Mouse (Mus musculus) WW6 (cell line): ENCODE results near the gene Bicd2.
"Not testable (repeated sequence)": the region's sequence is repeated elsewhere in the genome, so short reads cannot be mapped to it uniquely, and the experiment has no call there.

ENCODE experiments used
- DNase-seq: peaks from one replicate; pipeline ENCODE4 v3.0.0-alpha.2; 2013; ENCODE audit warnings: low read depth, low spot score

The Bicd2 gene

GRCm38 (mm10) chr13:49360906-49361406, 19.6 kb downstream of the Bicd2 start:
- no peak for DNase-seq

DNA sequence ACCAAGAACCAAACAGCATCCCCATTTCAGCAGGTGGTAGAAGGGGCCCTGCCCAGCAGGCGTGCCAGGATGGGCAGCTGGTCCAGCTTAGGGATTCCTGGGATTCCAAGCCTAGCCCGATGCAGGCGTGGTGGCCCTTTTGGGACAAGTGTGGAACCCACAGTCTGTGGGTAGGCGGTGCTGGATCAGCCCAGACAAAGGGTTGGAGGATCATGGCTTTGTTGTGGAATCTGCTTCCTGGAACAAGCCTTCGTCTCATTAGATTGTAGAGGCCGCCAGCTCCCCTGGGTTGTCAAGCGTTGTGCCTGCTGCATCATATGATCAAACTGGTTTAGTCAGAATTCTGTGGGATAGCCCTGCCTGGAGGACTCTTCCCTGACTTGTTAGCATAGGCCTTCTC, 21.0 kb downstream of the Bicd2 start:
- DNase-seq = no peak

- DNase-seq = no peak
Measured at GRCm38 (mm10) chr13:49362804-49363203, 21.4 kb downstream of the Bicd2 start.

- DNase-seq = no peak
Measured at GRCm38 (mm10) chr13:49364716-49365115, 23.3 kb downstream of the Bicd2 start.

DNA sequence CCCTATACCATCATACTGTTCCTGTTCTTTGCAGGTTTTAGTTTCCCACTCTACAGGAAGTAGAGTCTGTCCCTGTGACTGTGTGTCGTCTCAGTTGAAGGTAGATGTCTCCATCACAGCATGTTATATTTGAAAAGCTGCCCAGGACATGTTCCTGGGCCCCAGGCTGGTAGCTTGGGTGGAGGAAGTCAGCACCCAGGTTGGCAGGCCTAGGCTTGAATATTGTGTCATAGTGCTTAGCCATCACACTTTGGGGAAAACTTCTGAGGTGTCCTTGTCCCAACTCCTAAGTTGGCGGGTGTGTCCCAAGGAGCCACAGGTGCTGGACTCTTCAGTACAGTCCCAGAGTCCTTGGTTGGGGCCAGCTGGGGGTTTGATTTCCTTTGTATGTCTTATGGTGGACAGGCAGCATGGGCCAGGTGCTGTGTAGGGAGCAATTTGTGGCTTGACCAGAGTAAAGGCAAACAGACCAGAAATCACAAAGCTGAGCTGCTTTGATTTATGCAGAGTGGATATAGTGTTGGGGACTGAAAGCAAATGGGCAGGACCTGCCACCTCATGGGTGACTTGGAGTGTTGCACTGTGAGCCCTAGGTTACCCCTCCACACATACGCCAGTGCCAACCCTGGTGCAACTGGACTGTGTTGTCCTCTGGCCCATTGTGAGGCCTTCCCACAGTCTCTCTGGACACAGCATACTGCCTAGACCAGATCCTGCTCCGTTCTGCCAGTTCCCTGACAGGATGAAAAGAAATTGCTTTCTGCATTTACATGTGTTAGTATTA, 26.5 kb downstream of the Bicd2 start:
- DNase-seq = no peak

DNA sequence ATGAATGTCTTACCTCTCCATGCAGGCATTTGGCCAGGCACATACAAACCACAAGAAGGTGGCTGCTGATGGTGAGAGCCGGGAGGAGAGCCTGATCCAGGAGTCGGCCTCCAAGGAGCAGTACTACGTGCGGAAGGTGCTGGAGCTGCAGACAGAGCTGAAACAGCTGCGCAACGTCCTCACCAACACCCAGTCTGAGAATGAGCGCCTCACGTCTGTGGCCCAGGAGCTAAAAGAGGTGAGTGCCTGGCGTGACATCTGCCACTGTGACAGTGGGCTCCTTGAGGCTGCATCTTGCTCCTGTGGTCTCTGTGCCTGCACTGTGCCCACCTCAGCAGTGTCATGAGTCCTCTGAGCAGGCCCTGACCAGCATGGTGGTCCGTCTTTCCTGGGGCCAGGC, 28.0 kb downstream of the Bicd2 start:
- DNase-seq = no peak

- DNase-seq = not testable (repeated sequence)
Measured at GRCm38 (mm10) chr13:49370216-49370615, 28.8 kb downstream of the Bicd2 start.

GRCm38 (mm10) chr13:49370916-49371315, 29.5 kb downstream of the Bicd2 start:
- DNase-seq = not testable (repeated sequence)

- DNase-seq = no peak
Measured at GRCm38 (mm10) chr13:49371428-49371899, 30.1 kb downstream of the Bicd2 start.

- no peak for DNase-seq
Measured at GRCm38 (mm10) chr13:49372370-49373060, 31.1 kb downstream of the Bicd2 start.

GRCm38 (mm10) chr13:49374304-49374703, 32.9 kb downstream of the Bicd2 start:
- DNase-seq = no peak

DNA sequence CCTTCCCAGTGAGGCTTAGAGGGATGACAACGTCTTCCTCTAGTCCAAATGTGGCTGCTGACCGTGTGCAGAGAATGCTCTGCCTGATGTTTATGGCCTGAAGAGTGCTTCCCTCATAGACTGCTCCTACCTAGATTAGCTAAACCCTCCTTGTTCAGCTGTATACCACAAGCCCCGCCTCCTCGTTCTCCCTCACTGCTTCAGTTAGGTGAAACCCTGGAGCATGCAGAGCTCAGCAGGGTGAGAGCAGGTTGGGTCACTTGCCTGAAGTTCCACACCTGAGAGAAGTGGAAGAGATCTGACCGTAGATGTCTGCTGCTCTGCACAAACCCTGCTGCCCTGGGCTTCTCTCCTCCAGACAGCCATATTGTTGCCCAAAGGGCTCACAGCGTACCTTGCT, 33.3 kb downstream of the Bicd2 start:
- no peak for DNase-seq

GRCm38 (mm10) chr13:49377608-49378007, 36.2 kb downstream of the Bicd2 start:
- DNase-seq = no peak

DNA sequence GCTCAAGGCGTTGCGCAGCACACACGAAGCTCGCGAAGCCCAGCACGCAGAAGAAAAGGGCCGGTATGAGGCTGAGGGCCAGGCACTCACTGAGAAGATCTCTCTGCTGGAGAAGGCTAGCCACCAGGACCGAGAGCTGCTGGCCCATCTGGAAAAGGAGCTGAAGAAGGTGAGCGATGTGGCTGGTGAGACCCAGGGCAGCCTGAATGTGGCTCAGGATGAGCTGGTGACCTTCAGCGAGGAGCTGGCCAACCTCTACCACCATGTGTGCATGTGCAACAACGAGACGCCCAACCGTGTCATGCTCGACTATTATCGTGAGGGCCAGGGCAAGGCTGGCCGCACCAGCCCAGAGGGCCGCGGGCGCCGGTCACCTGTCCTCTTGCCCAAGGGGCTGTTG, 37.9 kb downstream of the Bicd2 start:
- DNase-seq = no peak

DNA sequence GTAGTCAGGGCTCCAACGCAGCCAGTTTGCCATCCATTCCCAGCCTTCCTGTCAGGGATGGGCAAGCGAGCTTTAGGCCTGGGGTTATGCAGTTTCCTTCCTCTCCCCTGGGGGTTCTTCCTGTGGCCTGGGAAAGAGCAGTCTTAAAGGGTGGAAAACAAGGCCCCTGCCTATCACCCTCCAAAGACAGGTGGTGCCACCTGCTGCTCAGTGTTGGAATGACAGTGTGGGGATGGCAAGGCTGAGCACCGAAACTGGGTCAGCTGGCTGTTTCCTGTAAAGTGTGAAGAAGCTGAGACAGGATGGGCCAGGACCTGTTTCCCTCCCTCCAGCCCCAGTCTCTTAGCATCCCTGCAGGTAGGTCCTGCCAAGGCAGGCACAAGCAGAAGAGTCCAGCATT, 39.8 kb downstream of the Bicd2 start:
- peak; percentile 62 for DNase-seq

DNA sequence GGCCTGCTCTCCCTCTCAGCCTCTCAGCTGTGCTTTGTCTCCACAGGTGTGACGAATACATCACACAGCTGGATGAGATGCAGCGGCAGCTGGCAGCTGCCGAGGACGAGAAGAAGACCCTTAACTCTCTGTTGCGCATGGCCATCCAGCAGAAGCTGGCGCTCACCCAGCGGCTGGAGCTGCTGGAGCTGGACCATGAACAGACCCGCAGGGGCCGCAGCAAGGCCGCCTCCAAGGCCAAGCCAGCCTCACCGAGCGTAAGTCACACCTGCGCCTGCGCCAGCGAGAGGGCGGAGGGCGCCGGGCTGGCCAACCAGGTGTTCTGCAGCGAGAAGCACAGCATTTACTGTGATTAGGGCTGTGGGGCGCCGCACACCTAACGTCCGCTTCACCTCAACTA, 41.6 kb downstream of the Bicd2 start:
- no peak for DNase-seq

DNA sequence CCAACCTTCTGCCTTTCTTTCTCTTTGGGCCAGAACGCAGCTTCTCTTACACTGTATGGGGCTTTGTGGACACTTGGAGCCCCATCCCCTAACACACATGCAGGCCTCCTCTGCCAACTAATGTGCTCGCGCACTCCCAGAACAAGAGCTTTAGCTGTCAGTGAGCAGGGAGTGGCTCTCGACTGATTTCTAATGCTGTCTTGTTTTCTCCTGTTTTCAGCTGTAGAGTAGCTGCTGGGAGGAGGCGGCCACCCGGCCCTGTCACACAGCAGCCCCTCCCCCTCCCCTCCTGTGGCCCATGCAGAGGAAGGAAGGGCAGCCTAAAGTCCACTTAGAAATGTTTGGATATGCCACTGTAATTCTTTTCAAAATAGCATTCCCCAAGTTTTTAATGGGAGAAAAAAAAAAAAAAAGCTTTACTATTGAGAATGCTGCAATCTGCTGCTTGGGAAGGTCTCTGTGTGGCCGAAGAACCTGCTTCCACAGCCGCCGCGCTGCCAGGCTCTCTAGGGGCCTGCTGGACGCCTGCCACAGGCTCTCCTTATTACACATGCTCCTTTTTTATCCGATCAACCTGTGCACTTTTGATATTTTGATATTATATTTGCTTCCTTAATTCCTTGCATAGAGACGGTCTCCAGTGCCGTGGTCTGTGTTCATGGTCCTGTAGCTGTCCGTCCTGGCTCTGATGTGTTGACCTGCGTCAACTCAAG, 43.5 kb downstream of the Bicd2 start:
- no peak for DNase-seq

DNA sequence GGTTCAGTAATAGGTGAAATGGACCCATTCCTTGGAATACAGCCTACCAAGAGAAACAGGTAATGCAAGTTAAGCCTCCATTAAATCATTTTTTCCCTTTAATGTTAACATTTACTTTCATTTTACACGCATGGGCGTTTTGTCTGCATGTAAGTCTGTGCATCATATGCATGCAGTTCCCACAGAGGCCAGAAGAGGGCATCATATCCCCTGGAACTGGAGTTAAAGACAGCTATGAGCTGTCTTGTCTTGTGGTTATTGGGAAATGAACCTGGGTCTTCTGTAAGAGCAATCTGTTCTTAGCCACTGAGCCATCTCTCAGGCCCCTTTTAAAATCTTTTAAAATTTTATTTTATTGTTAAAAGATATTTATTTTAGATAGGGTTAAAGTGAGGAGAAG, 50.0 kb downstream of the Bicd2 start:
- DNase-seq = no peak

DNA sequence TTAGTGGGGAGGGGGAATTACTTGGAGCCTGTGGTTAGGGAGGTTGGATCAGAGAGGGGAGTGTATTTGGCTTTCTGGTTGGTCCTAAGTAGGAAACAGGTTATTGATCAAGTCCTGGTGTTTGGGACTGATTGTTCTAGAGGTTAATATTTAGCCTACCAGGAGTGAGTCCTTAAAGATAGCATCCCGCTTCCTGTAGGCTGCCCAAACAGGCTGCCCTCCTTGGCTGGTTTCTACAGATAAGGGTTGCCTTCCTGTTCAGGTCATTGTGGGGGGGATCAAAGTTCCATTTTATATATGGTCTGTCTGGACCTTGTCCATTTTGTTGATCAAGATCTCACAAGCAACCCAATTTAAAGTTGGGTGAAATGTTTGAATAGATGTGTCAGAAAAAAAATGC, 52.2 kb downstream of the Bicd2 start:
- no peak for DNase-seq

DNA sequence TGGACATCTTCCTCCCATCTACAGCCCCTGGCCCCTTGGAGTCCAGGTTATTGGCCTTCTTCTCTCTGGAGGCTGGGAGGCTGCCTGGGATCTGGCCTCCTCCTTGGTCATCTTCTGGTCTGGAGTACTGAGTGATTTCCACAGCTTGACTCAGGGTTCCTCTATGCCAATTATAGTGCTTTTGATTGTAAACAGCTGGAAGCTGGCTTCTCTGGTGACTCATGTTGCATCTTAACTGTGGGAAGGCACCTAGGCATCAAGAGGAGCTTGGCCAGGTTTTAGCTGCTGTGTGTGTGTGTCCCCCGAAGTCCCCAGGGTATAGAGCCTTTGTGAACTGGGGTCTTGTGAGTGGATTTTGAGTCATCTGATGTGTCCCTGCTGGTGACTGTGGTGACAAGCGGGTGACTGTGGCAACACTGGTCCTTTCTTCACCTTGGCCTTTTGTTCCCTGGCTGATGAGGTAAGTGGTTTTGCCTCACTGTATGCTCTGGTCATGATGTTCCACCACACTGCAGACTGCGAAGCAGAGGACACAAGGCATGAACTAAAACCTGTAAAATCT, 53.6 kb downstream of the Bicd2 start:
- DNase-seq = no peak

GRCm38 (mm10) chr13:49396798-49397197, 55.4 kb downstream of the Bicd2 start:
- DNase-seq = no peak

GRCm38 (mm10) chr13:49398191-49398590, 56.8 kb downstream of the Bicd2 start:
- DNase-seq = no peak
